Mouse (Mus musculus) CH12.LX (cell line): Measurements from ENCODE around the gene Rcn1. TPM values are rescaled to one million over a fixed set of nuclear protein-coding genes. Genes with fewer than 3 reads are reported as not detected.
A peak's percentile ranks its signal among the peaks of the same experiment; 100 is the strongest.

Source experiments
- DNase-seq: peaks from one replicate; pipeline ENCODE4 v3.0.0-alpha.2; 2013; ENCODE audit errors: extremely low read depth
- H3K27ac ChIP-seq: 2 replicates; pipeline ENCODE4 v1.5.1; 2012; ENCODE audit warnings: low read depth, mild to moderate bottlenecking, control low read depth, moderate library complexity; ENCODE audit not compliant: insufficient read depth
- H3K27me3 ChIP-seq: replicated peaks from 2 replicates; pipeline ENCODE3; 2012; ENCODE audit warnings: inconsistent platforms
- H3K36me3 ChIP-seq, 2 experiments: replicated peaks in 1 of 2; 2 replicates each; pipeline versions ENCODE3 to v1.6.1; 2012; ENCODE audit warnings: inconsistent platforms in 1 of 2, low read length in 1 of 2, mild to moderate bottlenecking in 1 of 2, mixed read lengths in 1 of 2, moderate library complexity in 1 of 2; ENCODE audit not compliant: control insufficient read depth in 1 of 2, insufficient read depth in 1 of 2
- H3K4me1 ChIP-seq, 2 experiments: 2 replicates each; pipeline ENCODE4 v1.6.1; 2012; ENCODE audit warnings: inconsistent platforms in 1 of 2, moderate library complexity in 1 of 2; ENCODE audit not compliant: insufficient read depth in 2 of 2, control insufficient read depth in 1 of 2
- H3K4me2 ChIP-seq: 2 replicates; pipeline ENCODE4 v1.6.1; 2012; ENCODE audit warnings: low read depth, mild to moderate bottlenecking, control low read depth; ENCODE audit not compliant: poor library complexity, insufficient read depth, severe bottlenecking
- H3K4me3 ChIP-seq, 3 experiments: fragments of 150-350 bp in 1 of 3; sonication (generic) in 1 of 3; replicated peaks in 1 of 3; 2 replicates each; pipeline versions ENCODE3 to v1.5.1; 2011 to 2012; ENCODE audit warnings: low read depth in 2 of 3, low read length in 2 of 3, mild to moderate bottlenecking in 2 of 3, moderate library complexity in 2 of 3, control low read depth in 1 of 3, improper control_type of control experiment in 1 of 3, inconsistent platforms in 1 of 3, mixed read lengths in 1 of 3; ENCODE audit not compliant: poor library complexity in 1 of 3
- H3K79me2 ChIP-seq: replicated peaks from 2 replicates; pipeline ENCODE4 v1.6.1; 2012; ENCODE audit warnings: mild to moderate bottlenecking, moderate library complexity; ENCODE audit not compliant: control insufficient read depth, poor library complexity, insufficient read depth, severe bottlenecking; ENCODE audit errors: extremely low read depth
- H3K9ac ChIP-seq: 2 replicates; pipeline ENCODE4 v1.6.1; 2012; ENCODE audit warnings: low read depth, mild to moderate bottlenecking, control low read depth, moderate library complexity; ENCODE audit not compliant: insufficient read depth
- H3K9me3 ChIP-seq: replicated peaks from 2 replicates; pipeline ENCODE3; 2012; ENCODE audit warnings: low read length, inconsistent platforms, mixed read lengths
- CHD2 ChIP-seq: IDR thresholded peaks from 2 replicates; pipeline ENCODE4 v1.6.1; 2011; ENCODE audit warnings: low read length, improper control_type of control experiment
- CTCF ChIP-seq, 2 experiments: IDR thresholded peaks in 1 of 2; conservative IDR thresholded peaks in 1 of 2; 2 replicates each; pipeline ENCODE4 v1.5.1; 2011 to 2012; ENCODE audit warnings: low read depth in 2 of 2, low read length in 2 of 2, improper control_type of control experiment in 1 of 2, inconsistent platforms in 1 of 2, mild to moderate bottlenecking in 1 of 2, moderate library complexity in 1 of 2
- E2F4 ChIP-seq: IDR thresholded peaks from 2 replicates; pipeline ENCODE4 v1.6.1; 2011; ENCODE audit warnings: low read depth, low read length, improper control_type of control experiment; ENCODE audit not compliant: insufficient replicate concordance
- ELF1 ChIP-seq: IDR thresholded peaks from 2 replicates; pipeline ENCODE4 v1.6.1; 2014; ENCODE audit warnings: low read depth, mild to moderate bottlenecking, inconsistent platforms, low read length, improper control_type of control experiment
- EP300 ChIP-seq: IDR thresholded peaks from 2 replicates; pipeline ENCODE4 v1.6.1; 2011; ENCODE audit warnings: low read length, improper control_type of control experiment
- ETS1 ChIP-seq: conservative IDR thresholded peaks from 2 replicates; pipeline ENCODE4 v1.6.1; 2012; ENCODE audit warnings: low read depth, mild to moderate bottlenecking, inconsistent platforms, low read length, improper control_type of control experiment, moderate library complexity
- GABPA ChIP-seq: IDR thresholded peaks from 2 replicates; pipeline ENCODE4 v1.6.1; 2012; ENCODE audit warnings: low read depth, low read length, improper control_type of control experiment, inconsistent platforms; ENCODE audit not compliant: insufficient replicate concordance
- MAFK ChIP-seq: IDR thresholded peaks from 2 replicates; pipeline ENCODE4 v1.6.1; 2011; ENCODE audit warnings: low read length, improper control_type of control experiment; ENCODE audit not compliant: insufficient replicate concordance
- MAZ ChIP-seq: IDR thresholded peaks from 2 replicates; pipeline ENCODE4 v1.6.1; 2012; ENCODE audit warnings: low read depth, mild to moderate bottlenecking, inconsistent platforms, low read length, improper control_type of control experiment, moderate library complexity
- MYC ChIP-seq: IDR thresholded peaks from 2 replicates; pipeline ENCODE4 v1.6.1; 2011; ENCODE audit warnings: low read depth, mild to moderate bottlenecking, improper control_type of control experiment, low read length
- NRF1 ChIP-seq: IDR thresholded peaks from 2 replicates; pipeline ENCODE4 v1.6.1; 2014; ENCODE audit warnings: low read depth, mild to moderate bottlenecking, inconsistent platforms, low read length, improper control_type of control experiment, moderate library complexity
- PAX5 ChIP-seq: IDR thresholded peaks from 2 replicates; pipeline ENCODE4 v1.6.1; 2012; ENCODE audit warnings: low read length, inconsistent platforms, mixed read lengths
- POLR2A ChIP-seq: IDR thresholded peaks from 2 replicates; pipeline ENCODE4 v1.6.1; 2011; ENCODE audit warnings: low read depth, mild to moderate bottlenecking, improper control_type of control experiment, low read length
- RAD21 ChIP-seq: IDR thresholded peaks from 2 replicates; pipeline ENCODE4 v1.6.1; 2011; ENCODE audit warnings: low read depth, mild to moderate bottlenecking, low read length, improper control_type of control experiment, moderate library complexity
- SMC3 ChIP-seq: IDR thresholded peaks from 2 replicates; pipeline ENCODE4 v1.6.1; 2011; ENCODE audit warnings: low read depth, low read length, improper control_type of control experiment
- TBP ChIP-seq: conservative IDR thresholded peaks from 2 replicates; pipeline ENCODE4 v1.6.1; 2011; ENCODE audit warnings: low read depth, low read length, improper control_type of control experiment
- ZKSCAN1 ChIP-seq: IDR thresholded peaks from 2 replicates; pipeline ENCODE4 v1.6.1; 2012; ENCODE audit warnings: low read depth, inconsistent platforms, low read length, improper control_type of control experiment, borderline replicate concordance
- ZNF384 ChIP-seq: IDR thresholded peaks from 2 replicates; pipeline ENCODE4 v1.6.1; 2012; ENCODE audit warnings: low read depth, low read length, improper control_type of control experiment, inconsistent platforms
- dilution Hi-C: fragments of 300-500 bp; cut with MboI; formaldehyde crosslinking; loops from 2 replicates; pipeline ENCODE4 v1.14.3; 2020; ENCODE audit warnings: low sequenced_read_pairs; ENCODE audit not compliant: extremely low pct_unique_long_range_greater_than_20kb, extremely low pct_ligation_motif_present
- in situ Hi-C: fragments of 300-500 bp; cut with MboI; formaldehyde crosslinking; loops from 3 replicates; pipeline ENCODE4 v1.14.3; 2019; ENCODE audit warnings: low sequenced_read_pairs, low pct_ligation_motif_present, low pct_unique_long_range_greater_than_20kb, mixed read lengths
- polyA plus RNA-seq: library from polyadenylated mRNA; unstranded; fragments of >175 nt; gene quantifications from 2 replicates; pipeline ENCODE4 v1.2.1, GENCODE M21; 2012; ENCODE audit warnings: low read depth; ENCODE audit not compliant: insufficient read length
- total RNA-seq, 2 experiments: library from RNA; depleted of rRNA; stranded (reverse); fragments of 300-350 nt in 1 of 2; fragments of >200 nt in 1 of 2; gene quantifications; 2 replicates each; pipeline ENCODE4 v1.2.3; 2012 to 2014

Rcn1 gene
- total and polyA plus RNA-seq, 3 experiments, result 10.5 to 23.4 (median 22.8) TPM

DNA sequence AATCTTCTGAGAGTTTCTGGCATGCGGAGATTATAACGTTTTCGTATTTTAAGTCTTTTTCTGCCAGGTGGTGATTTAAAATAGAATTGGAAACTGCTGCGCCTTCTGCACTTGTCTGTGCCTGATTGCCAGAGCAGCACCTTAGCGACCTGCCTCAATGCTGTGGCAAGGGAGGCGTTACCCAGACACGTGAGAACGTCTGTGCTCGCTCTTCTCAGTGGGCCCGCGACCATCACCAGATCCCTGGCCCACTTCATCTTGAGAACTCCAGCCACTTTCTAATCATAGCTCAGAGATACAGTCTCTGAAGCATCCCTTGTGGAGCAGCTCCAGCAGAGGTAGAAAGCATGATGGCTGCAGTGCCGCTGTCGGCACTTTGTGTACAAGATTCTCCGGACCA lies 28.4 kb downstream of the Rcn1 start:
- no peaks in the 10 kb centered on the region for H3K9me3 ChIP-seq
- H3K27ac ChIP-seq, result no peak overlapping the region
- no peak for DNase-seq
- no peaks in the 10 kb centered on the region for H3K27me3 ChIP-seq
- no peaks in the 10 kb centered on the region for H3K36me3 ChIP-seq
- dilution Hi-C loops (no loop called here), in situ Hi-C loops (no loop called here)
- no peak for TF ChIP-seq POLR2A
- TF ChIP-seq MAFK, result no peak
- no peak for TF ChIP-seq EP300
- TF ChIP-seq ELF1, result no peak
- TF ChIP-seq ZKSCAN1, result no peak
- no peak overlapping the region for H3K4me3 ChIP-seq
- H3K9ac ChIP-seq, result no peak overlapping the region
- no peak overlapping the region for H3K4me2 ChIP-seq
- no peaks in the 10 kb centered on the region for H3K79me2 ChIP-seq
- H3K4me1 ChIP-seq, result peaks cover 2 to 9% of the 10 kb centered on the region in 2 experiments; a peak in 3 of 4 replicates

DNA sequence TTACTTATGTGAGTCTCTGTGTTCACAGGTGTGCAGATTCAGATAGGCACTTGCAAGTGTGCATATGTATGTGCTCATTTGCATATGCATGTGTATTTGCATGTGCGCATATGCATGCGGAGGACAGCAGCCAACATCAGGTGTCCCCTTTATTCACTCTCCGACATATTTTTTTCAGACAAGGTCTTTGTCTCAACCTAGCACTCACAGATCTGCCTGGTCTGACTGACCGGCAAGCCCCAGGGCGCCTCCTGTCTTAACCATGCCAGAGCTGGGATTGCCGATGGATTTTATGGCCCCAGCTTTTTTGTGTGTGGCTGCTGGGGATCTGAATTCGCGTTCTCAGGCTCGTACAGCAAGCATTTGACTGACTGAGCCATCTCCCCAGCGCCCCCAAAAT lies 28.9 kb downstream of the Rcn1 start:
- Histone ChIP-seq H3K4me3 (no peak overlapping the region), H3K27me3 (no peaks in the 10 kb centered on the region), H3K79me2 (no peaks in the 10 kb centered on the region), H3K27ac (no peak overlapping the region), H3K36me3 (no peaks in the 10 kb centered on the region), H3K4me2 (no peak overlapping the region), H3K9ac (no peak overlapping the region), H3K9me3 (no peaks in the 10 kb centered on the region), H3K4me1 (peaks cover 2 to 11% of the 10 kb centered on the region in 2 experiments; a peak in 3 of 4 replicates)
- no peak for DNase-seq
- dilution Hi-C loops, result no loop called here
- TF ChIP-seq NRF1 (no peak), ETS1 (no peak), ZNF384 (no peak), PAX5 (no peak), MAFK (no peak), TBP (no peak), EP300 (no peak), E2F4 (no peak)
- in situ Hi-C loops, result no loop called here

DNA sequence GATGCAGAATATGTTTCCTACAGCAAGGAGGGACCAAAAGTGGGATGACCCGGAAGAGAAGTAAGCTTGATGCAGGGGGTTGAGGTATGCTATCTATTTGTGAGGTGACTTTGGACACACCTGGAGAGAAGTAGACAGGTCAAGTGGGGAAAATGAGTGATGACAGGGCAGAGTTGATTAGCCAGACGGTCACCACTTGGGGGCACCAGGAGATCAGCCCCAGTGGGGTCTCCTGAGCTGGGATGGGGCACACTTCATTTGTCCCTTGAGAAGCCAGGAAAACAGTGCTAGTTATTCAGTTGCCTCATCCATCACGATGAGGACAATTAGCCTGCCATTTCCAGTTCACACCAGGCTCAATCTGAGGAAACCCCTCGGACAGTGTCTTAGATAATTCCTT lies 31.5 kb downstream of the Rcn1 start:
- H3K4me1 ChIP-seq, result peaks cover 2 to 7% of the 10 kb centered on the region in 2 experiments; a peak in 3 of 4 replicates
- in situ Hi-C loops, result no loop called here
- dilution Hi-C loops, result no loop called here
- no peak for DNase-seq
- no peaks in the 10 kb centered on the region for H3K9me3 ChIP-seq
- H3K27ac ChIP-seq, result no peak overlapping the region
- H3K9ac ChIP-seq, result no peak overlapping the region
- no peaks in the 10 kb centered on the region for H3K36me3 ChIP-seq
- H3K79me2 ChIP-seq, result no peaks in the 10 kb centered on the region
- no peak overlapping the region for H3K4me2 ChIP-seq
- H3K27me3 ChIP-seq, result no peaks in the 10 kb centered on the region
- no peak overlapping the region for H3K4me3 ChIP-seq
- TF ChIP-seq POLR2A (no peak), SMC3 (peak; percentile 63), CTCF (conservative IDR thresholded peaks at IDR 0.05 in 1 of 2, IDR thresholded peaks at IDR 0.05 in 1 of 2; ENCODE audit: low read depth in 2 of 2, low read length in 2 of 2) (peak in 1 of 2 experiments; percentile 74; a peak in 2 of 4 replicates), GABPA (no peak), MAZ (no peak), MAFK (no peak), RAD21 (peak; percentile 79), TBP (no peak), E2F4 (no peak), ZNF384 (no peak), CHD2 (no peak), MYC (no peak), ETS1 (no peak)
